Mouse (Mus musculus) ES-E14 (cell line): ENCODE results near the gene Cyb5r1. TPM values are rescaled to one million over a fixed set of nuclear protein-coding genes. Genes with fewer than 3 reads are reported as not detected.

ENCODE experiments used
- DNase-seq: peaks from one replicate; pipeline ENCODE4 v3.0.0-alpha.2; 2013; ENCODE audit warnings: low read depth, low spot score
- H3K27ac ChIP-seq: 2 replicates; pipeline ENCODE4 v1.5.1; 2012; ENCODE audit warnings: low read depth, mild to moderate bottlenecking, low read length, moderate library complexity, mixed read lengths; ENCODE audit not compliant: poor library complexity, insufficient read depth, severe bottlenecking
- H3K36me3 ChIP-seq: 2 replicates; pipeline ENCODE4 v1.6.1; 2012; ENCODE audit warnings: mild to moderate bottlenecking, low read length, moderate library complexity, mixed read lengths; ENCODE audit not compliant: control insufficient read depth, poor library complexity, insufficient read depth, severe bottlenecking
- H3K4me1 ChIP-seq, 2 experiments: fragments of 150-350 bp in 1 of 2; sonication (generic) in 1 of 2; 2 replicates each; pipeline ENCODE4 v1.6.1; 2012; ENCODE audit warnings: low read length in 2 of 2, mild to moderate bottlenecking in 1 of 2, mixed read lengths in 1 of 2; ENCODE audit not compliant: control insufficient read depth in 2 of 2, insufficient read depth in 2 of 2, poor library complexity in 1 of 2
- H3K4me3 ChIP-seq, 2 experiments: fragments of 150-350 bp in 1 of 2; sonication (generic) in 1 of 2; 2 replicates each; pipeline ENCODE4 v1.5.1; 2012; ENCODE audit warnings: low read length in 2 of 2, low read depth in 1 of 2, mild to moderate bottlenecking in 1 of 2, mixed read lengths in 1 of 2; ENCODE audit not compliant: insufficient read depth in 1 of 2, poor library complexity in 1 of 2, severe bottlenecking in 1 of 2
- H3K9ac ChIP-seq: 2 replicates; pipeline ENCODE4 v1.6.1; 2012; ENCODE audit warnings: low read depth, mild to moderate bottlenecking, low read length, mixed read lengths; ENCODE audit not compliant: poor library complexity, insufficient read depth, severe bottlenecking
- H3K9me3 ChIP-seq: fragments of 150-350 bp; sonication (generic); 2 replicates; pipeline ENCODE4 v1.6.1; 2012; ENCODE audit warnings: low read depth, mild to moderate bottlenecking, low read length; ENCODE audit not compliant: control insufficient read depth, insufficient read depth
- CHD2 ChIP-seq: IDR thresholded peaks from 2 replicates; pipeline ENCODE4 v1.6.1; 2014; ENCODE audit warnings: mild to moderate bottlenecking, low read depth, low read length, inconsistent platforms
- HCFC1 ChIP-seq: IDR thresholded peaks from 2 replicates; pipeline ENCODE4 v1.6.1; 2012; ENCODE audit warnings: low read length, inconsistent platforms, borderline replicate concordance; ENCODE audit not compliant: insufficient read depth
- MAFK ChIP-seq: IDR thresholded peaks from 2 replicates; pipeline ENCODE4 v1.6.1; 2014; ENCODE audit warnings: mild to moderate bottlenecking, low read depth, low read length, inconsistent platforms; ENCODE audit not compliant: insufficient read depth
- ZC3H11A ChIP-seq: IDR thresholded peaks from 2 replicates; pipeline ENCODE4 v1.6.1; 2012; ENCODE audit warnings: low read depth, mild to moderate bottlenecking, inconsistent platforms, low read length, borderline replicate concordance
- ZNF384 ChIP-seq: IDR thresholded peaks from 2 replicates; pipeline ENCODE4 v1.6.1; 2012; ENCODE audit warnings: low read depth, low read length, inconsistent platforms
- in situ Hi-C, 2 experiments: fragments of 600-800 bp; cut with MboI; formaldehyde crosslinking; loops; one replicate each; pipeline ENCODE4 v1.15.1; 2025; ENCODE audit warnings: low sequenced_read_pairs in 2 of 2, inconsistent platforms in 1 of 2; ENCODE audit not compliant: unreplicated experiment in 2 of 2
- total RNA-seq: library from RNA; depleted of rRNA; stranded (reverse); fragments of 300-350 nt; gene quantifications from 2 replicates; pipeline ENCODE4 v1.2.3, GENCODE M21; 2012

Gene Cyb5r1
- total RNA-seq, 1 experiment: 186 TPM

GRCm38 (mm10) chr1:134450986-134451385, 45.6 kb downstream of the Cyb5r1 start:
- Histone ChIP-seq H3K27ac (no peak overlapping the region), H3K9me3 (no peaks in the 10 kb centered on the region), H3K4me3 (no peak overlapping the region), H3K4me1 (no peaks in the 10 kb centered on the region), H3K9ac (no peak overlapping the region), H3K36me3 (no peaks in the 10 kb centered on the region)
- in situ Hi-C loops: no loop called here
- DNase-seq: no peak
- TF ChIP-seq ZC3H11A: no peak
- no peak for TF ChIP-seq ZNF384
- no peak for TF ChIP-seq MAFK
- TF ChIP-seq HCFC1: no peak
- TF ChIP-seq CHD2: no peak

- no peaks in the 10 kb centered on the region for H3K9me3 ChIP-seq
- H3K4me1 ChIP-seq: no peaks in the 10 kb centered on the region
- TF ChIP-seq ZNF384 (no peak), ZC3H11A (no peak), HCFC1 (peak; percentile 71; the same call in 1 of the 2 replicates)
- H3K4me3 ChIP-seq: peak within 1 kb of the TSS; percentile 80 to 95
- peaks cover 3% of the 10 kb centered on the region for H3K36me3 ChIP-seq
- H3K27ac ChIP-seq: no peak within 1 kb of the TSS
- peak within 1 kb of the TSS; percentile 88 for H3K9ac ChIP-seq
- in situ Hi-C loops: no loop called here
- peak; percentile 78 for DNase-seq
Measured at GRCm38 (mm10) chr1:134454904-134455824, 49.8 kb downstream of the Cyb5r1 start, which contains the start of gene Klhl12. Klhl12 (plus strand) TSS chr1:134455531.

GRCm38 (mm10) chr1:134456060-134456459, 50.7 kb downstream of the Cyb5r1 start:
- Histone ChIP-seq H3K27ac (no peak overlapping the region), H3K4me3 (peak overlapping the region; percentile 80 to 95), H3K36me3 (peaks cover 4% of the 10 kb centered on the region), H3K4me1 (no peaks in the 10 kb centered on the region), H3K9me3 (no peaks in the 10 kb centered on the region), H3K9ac (no peak overlapping the region)
- in situ Hi-C loops: no loop called here
- DNase-seq: no peak
- TF ChIP-seq MAFK: no peak

GRCm38 (mm10) chr1:134458139-134458727, 52.9 kb downstream of the Cyb5r1 start:
- Histone ChIP-seq H3K9ac (no peak overlapping the region), H3K4me3 (no peak overlapping the region), H3K36me3 (peaks cover 4% of the 10 kb centered on the region), H3K9me3 (no peaks in the 10 kb centered on the region), H3K27ac (no peak overlapping the region), H3K4me1 (no peaks in the 10 kb centered on the region)
- TF ChIP-seq HCFC1: no peak
- in situ Hi-C loops: no loop called here
- DNase-seq: no peak
